Mouse (Mus musculus): ENCODE data around the gene Ssu72.

Ssu72 gene

DNA sequence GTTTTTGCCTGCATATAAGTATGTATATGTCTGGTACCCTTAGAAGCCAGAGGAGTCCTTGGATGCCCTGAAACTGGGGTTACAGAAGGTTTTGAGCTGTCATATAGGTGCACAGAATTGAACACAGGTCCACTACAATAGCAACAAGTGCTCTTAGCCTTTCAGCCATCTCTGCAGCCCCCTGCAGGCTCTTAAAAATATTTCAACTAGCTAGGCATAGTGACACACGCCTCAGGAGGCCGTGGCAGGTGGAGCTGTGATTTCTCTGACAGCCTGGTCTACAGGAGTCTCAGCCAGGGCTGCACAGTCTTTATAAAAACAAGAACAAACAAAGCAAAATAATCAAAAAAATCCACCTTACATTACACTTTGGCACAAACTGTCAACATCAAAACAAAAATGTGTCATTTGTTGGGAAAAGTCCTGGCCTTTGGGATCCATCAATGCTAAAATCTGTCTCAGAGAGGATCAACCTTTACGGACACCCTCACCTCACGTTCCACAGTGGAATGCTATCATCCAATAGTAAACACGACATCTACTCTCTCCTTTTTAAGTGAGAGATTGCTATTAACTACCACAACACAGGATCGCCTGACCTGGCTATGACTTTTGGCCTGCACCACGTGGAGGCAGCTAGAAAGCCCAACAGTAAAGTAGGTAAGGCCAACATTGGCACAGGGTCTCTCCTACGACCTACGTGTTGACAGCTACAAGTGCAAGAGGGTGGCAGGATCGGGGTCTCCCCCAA is 55.4 kb downstream of the Ssu72 start:
- DNase-seq = peak; percentile 29 to 32

DNA sequence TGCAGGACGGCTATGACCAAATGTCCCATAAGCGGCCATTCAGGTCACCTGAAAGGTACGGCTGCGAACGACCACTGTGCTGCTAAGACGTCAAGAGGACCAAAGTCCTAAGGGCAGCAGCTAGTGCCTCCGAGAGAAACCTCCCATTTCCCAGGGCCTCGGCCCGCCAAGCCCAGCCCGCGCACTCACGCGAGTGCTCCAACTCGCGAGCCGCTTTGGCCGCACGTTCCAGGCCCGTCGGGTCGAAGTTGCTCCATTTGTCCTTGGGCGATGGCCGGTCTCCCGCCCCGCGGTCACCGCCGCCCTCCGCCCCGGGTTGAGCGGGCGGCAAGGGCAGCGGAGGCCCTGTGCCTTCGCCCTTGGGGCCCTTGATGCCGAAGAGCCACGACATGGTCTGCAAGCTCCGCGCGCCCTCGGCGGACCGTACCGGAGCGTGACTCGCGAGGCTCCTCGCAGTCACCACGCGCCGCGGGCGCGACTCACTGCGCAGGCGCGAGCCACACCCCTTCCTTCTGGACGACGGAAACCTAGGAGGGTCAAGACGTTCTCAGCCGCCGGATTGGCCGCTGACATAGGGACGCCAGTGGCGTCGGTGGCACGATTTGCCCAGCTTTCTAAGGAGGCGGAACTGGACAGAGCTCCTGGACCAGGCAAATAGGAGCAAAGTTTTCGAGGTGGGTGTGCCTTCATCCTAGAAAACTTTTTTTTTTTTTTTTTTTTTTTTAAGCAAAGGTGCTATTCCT is 56.2 kb downstream of the Ssu72 start, which contains the start of gene Atad3a:
TSS of gene Atad3a (minus strand) at position 481 of the 743 bp plus-strand sequence.
- peak; percentile 97 to 98 for DNase-seq

DNA sequence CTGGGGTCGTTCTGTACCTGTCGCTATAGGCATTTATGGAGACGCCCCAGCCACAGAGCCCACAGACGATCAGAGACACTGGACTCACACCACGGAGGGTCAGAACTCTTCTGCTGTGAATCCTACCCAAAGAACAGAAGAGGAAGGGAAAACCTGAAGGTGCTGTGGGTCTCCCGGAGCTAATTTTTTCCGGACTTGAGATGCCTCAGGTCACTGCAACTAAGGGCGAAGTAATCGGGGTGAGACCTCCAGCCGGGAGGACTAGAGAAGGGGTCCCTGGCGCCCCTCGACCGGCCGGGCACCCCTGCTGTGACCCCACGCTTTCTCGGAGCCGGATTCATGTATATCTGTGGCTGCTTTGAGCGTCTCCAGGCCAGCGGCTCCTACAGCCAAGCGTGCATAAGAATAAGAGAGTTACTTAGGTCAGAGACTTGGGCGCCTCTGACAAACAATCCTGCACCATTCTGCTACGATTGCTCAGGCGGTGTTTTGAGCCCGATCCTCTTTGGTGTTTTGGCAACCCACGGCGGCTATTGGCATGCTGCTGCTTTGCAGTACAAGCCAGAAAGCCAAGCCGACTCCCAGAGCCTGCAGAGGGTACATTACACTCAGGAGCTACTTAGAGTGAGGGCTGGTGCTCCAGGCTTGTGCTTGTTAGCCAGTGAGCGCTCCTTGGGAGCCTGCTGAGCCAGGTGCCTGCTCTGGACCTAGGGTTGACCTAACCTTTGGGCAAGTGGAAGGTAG is 56.9 kb downstream of the Ssu72 start:
- DNase-seq = peak; percentile 16 to 20

DNA sequence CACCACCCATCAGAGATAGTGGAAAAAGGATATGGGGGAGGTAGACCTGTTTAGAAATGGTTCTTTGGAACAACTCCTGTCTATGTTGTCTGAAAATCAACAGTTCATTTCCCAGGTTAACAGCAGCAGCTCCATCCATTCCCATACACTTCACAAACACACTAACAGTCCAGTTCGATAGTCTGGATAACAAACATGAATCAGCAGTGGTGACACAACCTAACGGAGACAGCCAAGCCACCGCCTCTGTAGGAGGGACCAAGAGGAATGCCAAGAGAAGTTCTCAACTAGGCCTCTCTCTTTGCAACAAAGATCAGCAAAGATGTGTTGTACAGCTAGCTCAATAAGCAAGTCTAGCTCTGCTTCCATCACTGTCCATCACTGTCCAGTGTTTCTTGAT is 57.8 kb downstream of the Ssu72 start:
- no peak for DNase-seq

DNA sequence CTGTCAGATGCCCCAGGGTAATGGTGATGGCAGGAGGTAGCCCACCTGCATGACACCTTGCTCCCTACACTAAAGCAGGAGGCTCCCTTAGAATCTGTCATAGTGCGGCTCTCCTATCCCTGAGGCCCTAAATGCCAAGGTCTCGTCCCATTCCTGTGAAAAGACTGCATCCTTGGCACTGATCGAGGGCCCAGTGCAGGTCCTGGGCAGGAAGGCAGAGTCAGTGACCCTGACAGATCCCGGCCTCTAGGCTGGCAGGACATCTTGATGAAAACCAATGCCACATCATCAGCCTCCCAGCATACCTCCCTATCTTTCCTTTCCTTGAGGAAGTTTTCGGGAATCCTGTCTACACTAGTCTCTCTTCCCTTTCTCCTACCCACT is 64.9 kb downstream of the Ssu72 start:
- DNase-seq = no peak

DNA sequence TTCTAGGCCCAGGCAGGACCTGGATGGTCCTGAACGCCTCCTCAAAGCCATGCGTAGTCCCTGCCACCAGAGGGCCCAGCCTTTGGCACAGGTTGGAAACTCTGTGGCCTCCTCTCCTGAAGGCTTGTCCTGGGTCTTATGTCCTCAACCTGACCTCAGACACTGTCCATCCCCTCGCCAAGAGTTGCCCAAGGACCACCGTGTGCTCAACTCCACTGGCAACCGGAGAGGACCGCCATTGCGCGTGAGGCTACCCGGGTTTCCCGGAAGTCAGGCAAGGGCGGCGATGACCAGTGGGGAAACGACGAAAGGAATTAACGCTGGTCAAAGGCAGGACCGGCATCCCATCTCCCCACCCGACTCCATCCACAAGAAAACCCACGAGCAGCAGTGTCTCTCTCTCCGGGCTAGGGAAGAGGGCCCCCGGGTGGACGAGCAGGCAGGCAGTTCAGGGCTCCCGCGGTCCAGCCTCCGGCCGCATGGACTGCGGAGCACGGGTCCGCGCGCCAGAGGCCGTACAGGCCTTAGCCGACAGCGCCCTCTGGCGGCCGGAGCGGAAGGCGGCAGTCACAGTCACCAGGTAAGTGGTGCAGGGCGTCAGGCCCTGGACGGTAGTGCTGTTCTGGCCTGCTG is 65.4 kb downstream of the Ssu72 start:
- peak; percentile 89 to 93 for DNase-seq

DNA sequence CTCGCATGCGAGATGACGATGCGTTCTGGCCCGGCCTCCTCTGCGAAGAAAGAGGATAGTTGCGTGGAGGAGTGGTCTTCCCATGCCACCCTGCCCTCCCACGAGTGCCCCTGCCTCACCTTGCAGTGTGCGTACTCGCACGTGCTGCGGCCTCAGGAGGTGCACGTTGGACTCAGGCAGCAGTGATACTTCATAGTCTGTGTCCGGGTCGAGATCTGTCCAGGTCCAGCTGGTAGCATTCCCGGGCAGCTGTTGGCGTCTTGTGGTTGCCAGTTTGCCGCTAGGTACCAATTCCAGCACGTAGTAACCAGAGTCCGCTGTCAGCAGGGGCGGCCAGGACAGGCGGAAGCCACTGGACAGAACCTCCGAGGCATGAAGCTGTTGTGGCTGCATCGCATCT is 66.0 kb downstream of the Ssu72 start:
- DNase-seq = peak; percentile 76 to 78

DNA sequence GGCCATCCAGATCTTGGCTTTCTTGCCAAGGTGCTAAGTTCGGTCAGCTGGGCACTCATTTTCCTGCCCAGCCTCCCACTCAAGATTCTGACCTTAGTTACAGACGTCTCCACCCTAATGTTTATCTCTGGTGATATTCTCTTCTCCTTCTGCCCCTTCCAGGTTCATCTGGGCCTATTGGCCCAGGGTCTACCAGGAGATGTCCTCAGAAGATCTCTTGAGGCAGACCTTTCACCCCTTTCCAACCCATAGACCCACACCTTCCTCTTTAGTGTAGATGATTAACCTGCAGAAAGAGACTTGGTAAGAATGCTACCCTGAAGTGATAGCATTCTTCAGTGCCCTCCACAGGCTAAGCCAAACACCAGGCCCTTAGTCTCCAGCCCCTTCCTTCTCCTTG is 67.1 kb downstream of the Ssu72 start:
- peak; percentile 52 to 83 for DNase-seq

DNA sequence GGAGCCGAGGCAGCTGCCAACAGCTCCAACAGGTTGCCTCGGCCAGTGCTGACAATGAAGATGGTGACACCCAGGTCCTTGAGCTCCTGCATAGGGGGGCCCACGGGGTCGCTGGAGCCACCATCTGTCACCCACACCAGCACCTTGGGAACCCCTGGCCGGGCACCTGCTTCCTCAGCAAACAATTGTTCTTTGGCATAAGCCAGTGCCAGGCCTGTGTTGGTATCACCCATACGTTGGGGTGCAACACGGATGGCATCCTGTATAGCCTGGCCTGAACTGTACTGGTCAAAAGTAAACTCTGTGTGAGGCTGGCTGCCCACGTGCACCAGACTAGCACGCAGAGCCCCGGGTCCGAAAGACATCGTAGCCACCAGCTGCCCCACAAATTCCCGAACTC is 68.2 kb downstream of the Ssu72 start:
- DNase-seq = no peak

DNA sequence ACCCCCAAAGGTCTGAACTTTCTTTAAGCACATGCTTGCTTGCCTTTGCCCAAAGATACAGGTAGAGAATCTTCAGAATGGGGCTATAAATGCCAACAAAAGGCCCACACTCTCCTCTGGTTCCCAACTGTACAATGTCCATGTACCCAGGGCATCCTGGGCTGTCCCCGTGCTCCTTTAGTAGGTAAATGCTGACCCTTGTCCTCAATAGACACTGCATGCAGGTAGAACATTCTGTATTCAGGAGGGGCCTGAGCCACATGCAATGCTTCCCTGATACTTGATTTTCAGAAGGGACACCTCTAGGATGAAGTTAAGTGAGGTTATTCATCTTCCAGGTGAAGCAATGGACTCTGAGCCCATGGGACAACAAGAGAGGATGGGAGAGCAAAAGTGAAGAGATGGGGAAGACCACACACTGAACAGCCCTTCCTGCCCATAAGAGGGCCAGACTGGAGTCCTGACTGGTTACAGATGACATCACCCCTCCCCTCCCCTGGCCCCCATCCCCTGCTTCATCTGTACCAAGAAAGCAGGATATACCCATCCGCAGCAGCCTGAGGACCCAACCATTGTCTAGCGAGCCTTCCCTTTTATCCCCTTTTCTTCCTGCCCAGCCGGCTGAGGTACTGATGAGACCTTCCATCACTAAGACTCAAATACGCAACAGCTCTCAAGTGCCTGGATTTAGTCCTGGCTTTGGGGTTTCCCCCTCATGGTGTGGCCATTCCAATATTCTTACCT is 68.9 kb downstream of the Ssu72 start:
- DNase-seq = peak in 1 of 2 experiments; percentile 45

DNA sequence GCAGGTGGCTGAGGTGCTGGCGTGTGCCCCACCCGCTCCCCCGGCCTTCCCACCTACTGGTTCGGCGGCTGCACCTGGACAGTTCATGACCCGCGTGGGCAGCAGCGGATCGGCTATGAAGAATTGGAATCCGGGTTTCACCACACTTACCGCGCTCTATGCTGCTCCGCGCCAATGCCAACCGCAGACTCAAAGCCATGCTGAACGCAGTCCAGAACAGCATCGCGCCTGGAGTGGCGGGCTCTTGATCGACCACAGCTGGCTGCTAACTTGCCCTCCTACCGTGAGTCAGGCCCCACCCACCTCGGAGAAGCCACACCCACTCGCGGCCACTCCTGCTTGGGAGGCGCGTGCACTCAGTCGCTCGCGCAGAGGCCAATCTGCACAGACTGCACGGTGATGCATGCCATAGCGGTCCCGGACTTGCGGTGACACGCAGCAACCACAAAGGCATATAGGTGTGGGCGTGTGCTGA is 69.7 kb downstream of the Ssu72 start, which contains the start of gene Vwa1:
TSS of gene Vwa1 (minus strand) at position 419 of the 475 bp plus-strand sequence.
- DNase-seq = peak; percentile 92 to 93

DNA sequence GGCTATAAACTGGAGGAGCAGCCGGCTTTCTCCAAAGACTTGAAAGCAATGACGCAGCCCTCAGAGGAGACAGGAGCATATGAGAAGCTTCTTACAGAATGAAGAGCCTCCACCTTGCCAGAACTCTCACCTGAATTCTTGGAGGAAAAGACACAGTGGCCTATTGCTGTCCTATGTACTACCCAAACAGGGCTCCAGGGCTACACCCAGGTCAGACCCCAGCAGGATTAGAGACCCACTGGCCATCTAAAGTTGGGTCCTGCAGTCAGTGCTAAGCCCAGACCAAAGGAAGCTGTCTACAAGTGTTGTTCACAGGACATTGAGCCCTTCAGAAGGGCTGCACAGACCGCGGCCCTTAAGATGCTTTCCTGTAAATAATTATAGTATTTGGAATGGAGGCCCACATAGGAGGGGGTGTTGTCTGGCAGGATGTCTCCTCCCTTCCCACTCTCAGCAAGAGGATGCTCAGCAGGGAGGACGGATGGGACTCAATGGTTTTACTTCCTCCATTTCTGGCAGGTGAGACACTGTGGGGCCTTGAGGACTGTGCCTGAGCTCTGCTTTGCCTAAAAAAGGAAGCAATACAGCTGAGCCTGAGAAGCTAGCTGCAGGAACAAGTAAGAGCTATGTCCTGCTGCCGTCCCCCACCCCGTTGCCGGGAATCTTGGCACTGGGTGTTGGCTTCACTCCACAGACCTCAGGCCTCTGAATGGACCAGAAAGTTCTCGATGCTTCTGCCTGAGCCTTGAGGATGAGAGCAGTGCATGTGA is 70.6 kb downstream of the Ssu72 start:
- peak; percentile 54 to 64 for DNase-seq

DNA sequence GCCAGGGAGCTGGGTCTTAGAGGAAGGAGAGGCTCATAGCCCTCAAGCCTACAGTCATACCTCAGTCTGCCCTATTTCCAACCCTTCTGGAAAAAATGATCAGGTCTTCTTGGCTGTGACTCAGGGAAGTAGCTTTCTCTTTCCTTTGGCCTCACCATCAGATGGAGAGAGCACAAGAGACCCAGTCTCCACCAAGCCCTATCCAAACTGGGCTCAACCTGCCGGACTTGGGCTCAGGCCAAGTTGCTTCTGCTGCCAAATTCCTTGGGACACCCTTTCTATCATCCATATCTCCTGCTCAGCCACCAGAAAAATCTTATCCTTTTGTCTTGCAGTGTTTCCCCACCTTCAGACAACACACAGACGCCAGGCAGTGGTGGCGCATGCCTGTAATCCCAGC is 71.3 kb downstream of the Ssu72 start:
- DNase-seq = peak; percentile 33 to 62

DNA sequence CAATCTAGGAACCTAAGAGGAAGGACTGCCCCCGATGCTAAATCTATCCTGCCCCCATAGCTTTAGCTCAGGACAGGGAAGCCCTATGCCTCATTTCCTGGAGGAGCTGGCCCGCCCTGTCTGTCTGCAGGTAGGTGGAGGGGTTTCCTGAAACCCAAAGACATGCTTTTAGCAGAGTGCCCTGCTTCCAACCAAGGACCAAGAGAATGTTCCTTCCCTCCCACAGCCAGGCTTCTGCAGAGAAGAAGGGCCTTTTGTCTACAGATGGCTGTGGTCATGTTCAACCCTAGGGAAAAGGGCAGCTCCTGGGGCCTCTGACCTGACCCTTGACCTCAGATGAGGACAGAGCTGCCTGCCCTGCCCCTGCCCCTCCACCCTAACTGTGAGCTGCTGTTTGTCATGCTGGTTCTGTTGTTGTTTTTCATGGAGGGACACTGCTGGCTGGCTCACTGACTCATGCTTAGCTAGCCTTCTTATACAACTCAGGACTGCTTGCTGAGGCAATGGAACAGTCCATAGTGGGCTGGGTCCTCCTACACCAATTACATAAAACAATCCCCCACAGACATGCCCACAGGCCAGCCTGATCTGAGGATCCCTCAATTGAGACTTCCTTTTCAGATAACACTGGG is 72.2 kb downstream of the Ssu72 start:
- DNase-seq = no peak

DNA sequence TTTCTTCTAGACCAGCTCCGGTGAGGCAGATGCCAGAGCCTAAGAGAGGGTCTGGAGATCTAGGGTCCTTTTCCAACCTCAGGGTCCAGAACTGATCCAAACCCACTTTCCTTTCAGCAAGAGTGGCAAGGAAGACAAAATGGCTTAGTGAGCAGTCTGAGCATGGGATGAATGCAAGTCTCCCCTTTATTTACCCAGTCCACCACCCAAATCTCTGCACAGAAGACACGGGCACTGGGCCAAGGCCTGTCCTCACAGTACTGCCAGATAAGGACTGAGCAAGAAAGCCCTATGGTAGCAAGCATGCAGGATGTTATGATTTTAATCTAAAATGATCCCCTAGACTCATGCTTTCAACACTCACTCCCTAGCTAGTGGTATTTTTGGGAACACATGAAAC is 73.2 kb downstream of the Ssu72 start:
- no peak for DNase-seq

DNA sequence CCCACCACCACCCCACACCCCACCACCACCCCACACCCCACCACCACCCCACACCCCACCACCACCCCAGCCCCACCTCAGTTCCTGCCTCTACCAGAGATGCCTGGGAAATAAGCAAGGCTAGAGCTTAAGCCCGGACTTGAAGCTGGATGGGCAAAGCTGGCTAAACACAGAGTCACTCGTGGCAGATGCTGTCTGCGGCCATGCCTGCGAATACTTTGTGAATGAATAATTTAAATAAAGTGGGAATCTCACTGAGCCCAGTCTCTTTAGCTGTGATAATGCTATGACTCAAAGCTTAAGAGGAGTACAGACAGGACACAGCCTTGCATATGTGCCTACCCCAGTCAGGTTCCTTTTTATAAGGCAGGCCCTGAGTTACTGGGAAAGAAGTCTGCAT is 74.9 kb downstream of the Ssu72 start:
- no peak for DNase-seq

DNA sequence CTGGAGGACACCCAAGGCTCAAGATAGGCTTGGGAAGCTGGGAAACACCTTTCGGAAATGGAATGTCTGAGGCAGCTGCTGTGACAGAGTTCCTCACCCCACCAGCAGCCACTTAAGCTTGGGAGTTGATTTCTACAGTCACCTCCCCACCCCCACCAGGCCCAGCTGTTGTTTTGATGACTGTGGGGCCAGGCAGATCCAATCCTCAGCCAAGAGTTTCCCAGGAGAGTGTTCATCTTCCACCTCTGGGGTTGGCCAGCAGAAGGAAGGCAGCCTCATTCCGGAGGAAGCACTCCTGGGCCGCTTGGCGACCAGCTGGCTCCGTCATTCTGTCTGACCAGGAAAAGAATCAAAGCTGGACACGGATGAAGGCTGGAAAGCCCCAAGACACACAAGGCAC is 76.3 kb downstream of the Ssu72 start:
- DNase-seq = peak; percentile 61 to 69
